Mouse (Mus musculus) midbrain, embryonic 11.5 days (tissue): Measurements from ENCODE around the gene Tspan31. TPM values are rescaled to one million over a fixed set of nuclear protein-coding genes. Genes with fewer than 3 reads are reported as not detected.

Experiments used
- ATAC-seq: fragments of 200-750 bp; cut with Nextera tagmentation; 2 replicates; pipeline ENCODE4 v1.8.0; 2017; ENCODE audit warnings: moderate TSS enrichment, moderate library complexity; ENCODE audit not compliant: low FRiP score
- DNase-seq: peaks from one replicate; pipeline ENCODE4 v3.0.0; 2015; ENCODE audit warnings: low spot score; ENCODE audit errors: missing footprints
- H3K27ac ChIP-seq: fragments of 300-500 bp; sonication (generic); 2 replicates; pipeline ENCODE4 v1.5.1; 2014; ENCODE audit warnings: low read depth, low read length
- H3K27me3 ChIP-seq: fragments of 300-500 bp; sonication (generic); 2 replicates; pipeline ENCODE4 v1.6.1; 2014; ENCODE audit warnings: mild to moderate bottlenecking, low read length, moderate library complexity, mixed read lengths; ENCODE audit not compliant: control insufficient read depth, insufficient read depth
- H3K36me3 ChIP-seq: fragments of 300-500 bp; sonication (generic); 2 replicates; pipeline ENCODE4 v1.6.1; 2014; ENCODE audit warnings: mild to moderate bottlenecking, low read length, moderate library complexity, mixed read lengths; ENCODE audit not compliant: control insufficient read depth, insufficient read depth
- H3K4me1 ChIP-seq: fragments of 300-500 bp; sonication (generic); 2 replicates; pipeline ENCODE4 v1.6.1; 2014; ENCODE audit warnings: low read length; ENCODE audit not compliant: control insufficient read depth, insufficient read depth
- H3K4me2 ChIP-seq: fragments of 300-500 bp; sonication (generic); 2 replicates; pipeline ENCODE4 v1.6.1; 2014; ENCODE audit warnings: mild to moderate bottlenecking, moderate library complexity
- H3K4me3 ChIP-seq: fragments of 300-500 bp; sonication (generic); 2 replicates; pipeline ENCODE4 v1.5.1; 2014; ENCODE audit warnings: low read depth, low read length
- H3K9ac ChIP-seq: fragments of 300-500 bp; sonication (generic); 2 replicates; pipeline ENCODE4 v1.6.1; 2014; ENCODE audit warnings: low read length
- H3K9me3 ChIP-seq: fragments of 300-500 bp; sonication (generic); 2 replicates; pipeline ENCODE4 v1.6.1; 2016; ENCODE audit warnings: low read length; ENCODE audit not compliant: control insufficient read depth
- WGBS: fragments of 180-500 bp; shearing (Covaris S2); extraction: QIAGEN DNeasy Blood & Tissue Kit; methylation state at CpG from one replicate; pipeline ENCODE4 v1.1.7; 2014; 5-methylcytosine and 5-hydroxymethylcytosine counted together
- polyA plus RNA-seq: library from polyadenylated mRNA; unstranded; fragments of >200 nt; fragmentation: Nextera tagmentation; extraction: Ambion mirVana; gene quantifications from 2 replicates; pipeline ENCODE4 v1.2.1, GENCODE M21; 2014

The Tspan31 gene
- polyA plus RNA-seq, 1 experiment from 2014 or later, result 98.6 TPM

DNA sequence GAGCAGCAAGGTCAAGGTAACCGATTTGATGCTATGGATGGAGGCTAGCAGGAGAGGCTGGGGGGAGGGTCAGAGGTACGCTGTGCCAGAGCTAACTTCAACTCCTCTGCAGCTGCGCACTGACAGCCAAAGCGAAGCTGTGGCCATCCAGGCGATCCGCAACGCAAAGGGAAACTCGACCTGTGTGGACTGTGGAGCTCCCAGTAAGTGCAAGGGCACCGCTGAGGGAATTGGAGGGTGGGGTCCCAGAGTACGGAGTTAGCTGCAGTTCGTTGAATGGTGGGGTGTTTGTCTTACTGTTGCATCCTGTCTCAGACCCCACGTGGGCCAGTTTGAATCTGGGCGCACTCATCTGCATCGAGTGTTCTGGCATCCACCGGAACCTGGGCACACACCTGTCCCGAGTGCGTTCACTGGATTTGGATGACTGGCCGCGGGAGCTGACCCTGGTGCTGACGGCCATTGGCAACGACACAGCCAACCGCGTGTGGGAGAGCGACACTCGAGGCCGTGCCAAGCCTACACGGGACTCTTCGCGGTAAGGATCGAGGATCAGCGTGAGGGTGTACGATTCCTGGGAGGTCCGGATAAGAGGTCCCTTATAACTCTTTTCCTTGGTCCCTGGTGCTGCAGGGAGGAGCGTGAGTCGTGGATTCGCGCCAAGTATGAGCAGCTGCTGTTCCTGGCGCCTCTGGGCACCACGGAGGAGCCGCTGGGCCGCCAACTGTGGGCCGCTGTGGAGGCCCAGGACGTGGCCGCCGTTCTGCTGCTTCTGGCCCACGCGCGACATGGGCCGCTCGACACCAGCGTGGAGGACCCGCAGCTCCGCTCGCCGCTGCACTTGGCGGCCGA, 20.7 kb upstream of the Tspan31 start:
- ATAC-seq, result 0 out of 2 replicates have a peak, but pooled peaks have one; percentile 8
- Histone ChIP-seq H3K27me3 (peaks cover 40% of the 10 kb centered on the region), H3K36me3 (no peaks in the 10 kb centered on the region), H3K9ac (no peak overlapping the region), H3K9me3 (no peaks in the 10 kb centered on the region), H3K4me3 (0 out of 2 replicates have a peak overlapping the region, but pooled peaks have one; percentile 13), H3K4me1 (peaks cover 8% of the 10 kb centered on the region), H3K27ac (no peak overlapping the region), H3K4me2 (peak overlapping the region; percentile 23)
- no peak for DNase-seq
- 9% methylated on average over 57 of the region's 57 CpGs for WGBS

- no peaks in the 10 kb centered on the region for H3K36me3 ChIP-seq
- H3K9ac ChIP-seq, result no peak overlapping the region
- H3K27ac ChIP-seq, result no peak overlapping the region
- 80% methylated on average over 6 of the region's 6 CpGs for WGBS
- ATAC-seq (no peak), DNase-seq (no peak)
- no peak overlapping the region for H3K4me2 ChIP-seq
- H3K4me1 ChIP-seq, result peaks cover 20% of the 10 kb centered on the region
- peaks cover 43% of the 10 kb centered on the region for H3K27me3 ChIP-seq
- no peaks in the 10 kb centered on the region for H3K9me3 ChIP-seq
- H3K4me3 ChIP-seq, result no peak overlapping the region
Measured at GRCm38 (mm10) chr10:127085633-127086032, 15.6 kb upstream of the Tspan31 start.

DNA sequence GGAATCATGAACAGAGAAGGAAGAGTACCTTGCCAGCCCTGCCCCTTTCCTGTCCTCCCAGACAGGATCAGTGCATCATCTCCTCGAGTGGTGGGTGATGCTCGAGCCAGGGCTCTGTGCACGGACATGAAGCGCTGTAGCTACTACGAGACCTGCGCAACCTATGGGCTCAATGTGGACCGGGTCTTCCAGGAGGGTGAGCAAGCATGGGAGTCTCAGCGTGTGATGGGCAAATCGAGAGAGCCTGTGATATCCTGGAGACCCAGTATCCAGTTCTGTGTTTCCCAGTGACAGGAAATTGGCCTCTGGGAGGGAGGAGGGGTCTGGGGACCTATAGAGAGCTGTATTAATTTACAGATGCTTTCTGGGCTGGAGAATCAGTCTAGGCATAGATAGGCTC, 15.0 kb upstream of the Tspan31 start:
- no peaks in the 10 kb centered on the region for H3K36me3 ChIP-seq
- no peak overlapping the region for H3K9ac ChIP-seq
- H3K4me1 ChIP-seq, result peaks cover 24% of the 10 kb centered on the region
- H3K4me3 ChIP-seq, result no peak overlapping the region
- peaks cover 43% of the 10 kb centered on the region for H3K27me3 ChIP-seq
- no peak for ATAC-seq
- H3K4me2 ChIP-seq, result no peak overlapping the region
- H3K9me3 ChIP-seq, result no peaks in the 10 kb centered on the region
- WGBS, result 85% methylated on average over 9 of the region's 9 CpGs
- DNase-seq, result peak; percentile 82
- H3K27ac ChIP-seq, result no peak overlapping the region

- no peaks in the 10 kb centered on the region for H3K36me3 ChIP-seq
- no peak for DNase-seq
- peaks cover 27% of the 10 kb centered on the region for H3K4me1 ChIP-seq
- peaks cover 41% of the 10 kb centered on the region for H3K27me3 ChIP-seq
- H3K4me3 ChIP-seq, result no peak overlapping the region
- no peak overlapping the region for H3K4me2 ChIP-seq
- WGBS, result 62% methylated on average over 5 of the region's 5 CpGs
- ATAC-seq, result no peak
- no peaks in the 10 kb centered on the region for H3K9me3 ChIP-seq
- no peak overlapping the region for H3K27ac ChIP-seq
- H3K9ac ChIP-seq, result no peak overlapping the region
Measured at GRCm38 (mm10) chr10:127083915-127084306, 13.8 kb upstream of the Tspan31 start.

DNA sequence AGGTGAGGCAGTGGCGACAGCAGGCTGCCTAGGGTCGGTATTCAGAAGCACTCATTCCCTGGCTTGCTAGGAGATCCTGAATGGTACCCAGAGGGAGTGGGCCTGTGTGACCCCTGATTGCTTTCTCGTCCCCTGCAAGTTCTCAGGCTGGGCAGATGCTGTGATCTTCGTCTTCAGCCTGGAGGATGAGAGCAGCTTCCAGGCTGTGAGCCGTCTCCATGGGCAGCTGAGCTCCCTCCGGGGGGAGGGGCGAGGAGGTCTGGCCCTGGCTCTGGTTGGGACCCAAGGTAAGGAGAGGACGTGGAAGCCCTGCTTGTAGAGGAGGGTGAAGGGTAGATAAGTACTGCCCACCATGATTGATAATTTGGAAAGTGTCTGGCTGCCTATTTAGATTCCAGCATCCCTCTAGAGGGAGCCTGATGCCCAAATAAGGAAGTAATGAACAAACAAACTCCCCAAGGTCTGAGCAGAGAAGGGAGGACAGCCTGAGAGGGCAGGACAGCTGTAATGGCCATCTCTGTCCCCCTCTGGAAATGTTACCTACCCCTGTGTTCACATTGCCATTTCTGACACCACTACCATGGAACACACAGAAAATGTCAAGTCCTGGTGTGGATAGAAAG, 13.3 kb upstream of the Tspan31 start:
- Histone ChIP-seq H3K4me1 (peaks cover 28% of the 10 kb centered on the region), H3K9me3 (no peaks in the 10 kb centered on the region), H3K27ac (no peak overlapping the region), H3K27me3 (peaks cover 40% of the 10 kb centered on the region), H3K9ac (no peak overlapping the region), H3K4me3 (no peak overlapping the region), H3K36me3 (no peaks in the 10 kb centered on the region), H3K4me2 (no peak overlapping the region)
- peak; percentile 82 for DNase-seq
- no peak for ATAC-seq
- WGBS, result 23% methylated on average over 8 of the region's 8 CpGs

DNA sequence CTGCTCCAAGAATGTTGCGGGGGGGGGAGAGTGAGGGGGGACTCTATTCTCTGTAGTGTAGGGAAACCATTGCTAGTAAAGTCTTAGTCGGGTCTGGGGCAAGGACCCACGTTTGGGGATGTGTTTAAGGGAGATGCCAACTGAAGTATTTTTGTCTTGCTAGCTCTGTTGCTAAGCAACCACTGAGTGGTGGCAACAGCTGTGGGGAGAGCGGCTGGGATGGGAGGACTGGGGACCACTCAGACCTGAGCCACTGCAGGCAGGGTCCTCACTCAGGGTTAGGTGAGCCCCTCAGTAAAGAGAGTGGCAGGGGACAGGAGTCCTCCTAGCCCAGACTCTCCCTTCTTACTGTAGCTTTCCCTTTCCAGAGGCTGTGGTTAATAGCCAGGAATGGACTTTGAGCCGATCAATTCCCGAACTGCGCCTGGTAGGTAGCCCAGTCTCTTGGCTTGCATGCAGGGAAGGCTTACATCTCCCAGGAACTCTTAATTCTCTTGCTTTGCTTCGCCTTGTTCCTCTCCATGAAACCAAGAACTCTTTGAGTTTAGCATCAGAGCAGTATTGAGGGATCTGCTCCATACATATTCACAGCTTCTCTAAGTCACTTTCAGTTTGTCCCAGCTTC, 12.0 kb upstream of the Tspan31 start:
- peak; percentile 93 for DNase-seq
- Histone ChIP-seq H3K27me3 (peaks cover 40% of the 10 kb centered on the region), H3K36me3 (no peaks in the 10 kb centered on the region), H3K4me2 (peak overlapping the region; percentile 100), H3K27ac (no peak overlapping the region), H3K4me3 (no peak overlapping the region), H3K9me3 (no peaks in the 10 kb centered on the region), H3K4me1 (peaks cover 36% of the 10 kb centered on the region), H3K9ac (no peak overlapping the region)
- WGBS, result 26% methylated on average over 8 of the region's 8 CpGs
- ATAC-seq, result no peak

DNA sequence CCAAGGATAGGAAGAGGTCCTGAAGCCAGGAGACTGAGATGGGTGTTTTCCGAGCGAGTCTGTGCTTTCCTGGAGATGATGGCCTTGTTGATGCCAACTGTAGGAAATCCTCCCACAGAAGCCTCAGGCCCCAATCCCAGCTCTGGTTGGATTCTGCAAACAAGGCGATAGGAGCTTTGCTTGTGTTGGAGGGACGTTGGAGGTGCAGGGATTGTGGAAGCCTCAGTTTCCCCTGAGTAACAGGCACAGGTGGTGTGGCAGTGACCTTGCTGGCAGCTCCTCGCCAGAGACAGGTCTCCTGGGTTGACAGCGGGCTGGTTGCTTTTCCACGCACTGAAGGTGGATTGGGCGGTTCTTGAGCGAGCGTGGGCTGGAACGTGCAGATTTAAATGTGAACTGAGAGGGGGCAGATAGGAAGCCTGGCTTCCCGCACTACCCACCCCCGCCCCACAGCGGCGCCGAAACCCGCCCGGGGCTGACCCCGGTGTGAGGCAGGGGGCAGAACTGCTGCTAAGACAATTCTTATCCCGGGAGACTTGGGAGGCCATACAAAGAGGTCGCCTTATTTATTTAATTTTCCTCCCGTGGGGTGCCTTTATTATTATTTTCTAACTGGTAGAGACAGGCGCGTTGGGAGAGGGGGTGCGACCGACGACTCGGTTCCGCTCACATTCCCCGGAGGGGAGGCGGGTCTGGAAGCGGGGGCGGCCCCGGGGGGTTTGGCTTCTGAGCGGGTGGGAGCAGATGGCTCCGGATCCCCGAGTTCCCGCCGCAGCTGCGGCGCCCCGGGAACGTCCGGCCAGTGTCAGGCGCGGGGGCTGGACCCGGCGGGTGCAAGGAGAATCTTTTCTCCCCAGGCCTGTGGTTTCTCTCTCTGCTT, 11.1 kb upstream of the Tspan31 start:
- Histone ChIP-seq H3K9me3 (no peaks in the 10 kb centered on the region), H3K36me3 (no peaks in the 10 kb centered on the region), H3K4me3 (peak overlapping the region; percentile 68), H3K27me3 (peaks cover 40% of the 10 kb centered on the region), H3K4me1 (peaks cover 36% of the 10 kb centered on the region), H3K4me2 (peak overlapping the region; percentile 100), H3K9ac (peak overlapping the region; percentile 41), H3K27ac (no peak overlapping the region)
- 3% methylated on average over 48 of the region's 48 CpGs for WGBS
- DNase-seq (peak; percentile 93), ATAC-seq (no peak)

DNA sequence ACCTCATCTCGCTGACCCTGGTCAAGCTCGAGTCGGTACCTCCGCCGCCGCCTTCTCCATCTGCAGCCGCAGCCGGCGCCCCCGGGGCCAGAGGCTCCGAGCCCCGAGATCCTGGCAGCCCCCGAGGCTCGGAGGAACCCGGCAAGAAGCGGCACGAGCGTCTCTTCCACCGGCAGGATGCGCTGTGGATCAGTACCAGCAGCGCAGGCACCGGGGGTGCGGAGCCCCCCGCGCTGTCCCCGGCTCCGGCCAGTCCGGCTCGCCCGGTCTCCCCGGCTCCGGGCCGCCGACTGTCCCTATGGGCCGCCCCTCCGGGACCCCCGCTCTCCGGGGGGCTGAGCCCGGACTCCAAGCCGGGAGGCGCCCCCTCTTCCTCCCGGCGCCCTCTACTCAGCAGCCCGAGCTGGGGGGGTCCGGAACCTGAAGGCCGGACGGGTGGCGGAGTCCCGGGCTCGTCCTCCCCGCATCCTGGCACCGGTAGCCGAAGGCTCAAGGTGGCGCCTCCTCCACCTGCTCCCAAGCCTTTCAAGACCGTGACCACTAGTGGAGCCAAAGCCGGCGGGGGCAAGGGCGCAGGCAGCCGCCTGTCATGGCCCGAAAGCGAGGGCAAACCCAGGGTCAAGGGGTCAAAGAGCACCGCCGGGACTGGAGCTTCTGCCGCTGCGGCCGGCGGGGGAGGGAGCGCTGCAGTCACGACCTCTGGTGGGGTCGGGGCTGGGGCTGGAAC, 9.8 kb upstream of the Tspan31 start:
- H3K4me3 ChIP-seq, result peak overlapping the region; percentile 68
- peaks cover 38% of the 10 kb centered on the region for H3K27me3 ChIP-seq
- no peaks in the 10 kb centered on the region for H3K9me3 ChIP-seq
- DNase-seq (peak; percentile 91), ATAC-seq (peak; percentile 16)
- no peak overlapping the region; the same call in 1 of the 2 replicates for H3K27ac ChIP-seq
- H3K4me1 ChIP-seq, result peaks cover 36% of the 10 kb centered on the region
- WGBS, result under 1% methylated on average over 52 of the region's 70 CpGs
- peak overlapping the region; percentile 100 for H3K4me2 ChIP-seq
- no peaks in the 10 kb centered on the region for H3K36me3 ChIP-seq
- peak overlapping the region; percentile 75 for H3K9ac ChIP-seq
